Comparison of ENCODE assay signal across 13 mouse cellular contexts in genomic region chr4:101135013-101135412, GRCm38 (mm10).
"Had no signal": no experiment of that assay in that cellular context is flagged by ENCODE, and none has a peak within 500 bp of the region (broad histone marks: within the 10 kb centered on the region; RNA-seq: fewer than 3 reads in every experiment).

No protein-coding gene starts in this region.

- H3K4me3 ChIP-seq: kidney, embryonic 15.5 days; left cerebral cortex, adult 2 months; limb, embryonic 12.5 days; liver, embryonic 15.5 days; midbrain, embryonic 15.5 days had no signal

- H3K36me3 ChIP-seq: liver, embryonic 15.5 days; midbrain, embryonic 15.5 days had no signal

- H3K27me3 ChIP-seq: kidney, embryonic 15.5 days; limb, embryonic 12.5 days; liver, embryonic 15.5 days; midbrain, embryonic 15.5 days had no signal

- DNase-seq: kidney, adult 2 months; kidney, postnatal 14 days; lung, adult 2 months; lung, postnatal 36 days; thymus, postnatal 4 days had no signal

- H3K4me1 ChIP-seq: kidney, embryonic 15.5 days; limb, embryonic 12.5 days; liver, embryonic 15.5 days; midbrain, embryonic 15.5 days had no signal

- H3K9ac ChIP-seq: kidney, embryonic 15.5 days; limb, embryonic 12.5 days; liver, embryonic 15.5 days; midbrain, embryonic 15.5 days had no signal

- ATAC-seq: lung, postnatal 0 days; midbrain, embryonic 15.5 days had no signal

- H3K27ac ChIP-seq: kidney, embryonic 15.5 days; left cerebral cortex, adult 2 months; limb, embryonic 12.5 days; liver, embryonic 15.5 days; midbrain, embryonic 15.5 days; stomach, postnatal 0 days had no signal

- H3K9me3 ChIP-seq: kidney, embryonic 15.5 days; limb, embryonic 12.5 days; liver, embryonic 15.5 days; midbrain, embryonic 15.5 days had no signal

- H3K4me2 ChIP-seq: kidney, embryonic 15.5 days; limb, embryonic 12.5 days; liver, embryonic 11.5 days; liver, embryonic 15.5 days; midbrain, embryonic 15.5 days had no signal
